Mouse (Mus musculus): ENCODE data around the gene Dnajb14.

The Dnajb14 gene

DNA sequence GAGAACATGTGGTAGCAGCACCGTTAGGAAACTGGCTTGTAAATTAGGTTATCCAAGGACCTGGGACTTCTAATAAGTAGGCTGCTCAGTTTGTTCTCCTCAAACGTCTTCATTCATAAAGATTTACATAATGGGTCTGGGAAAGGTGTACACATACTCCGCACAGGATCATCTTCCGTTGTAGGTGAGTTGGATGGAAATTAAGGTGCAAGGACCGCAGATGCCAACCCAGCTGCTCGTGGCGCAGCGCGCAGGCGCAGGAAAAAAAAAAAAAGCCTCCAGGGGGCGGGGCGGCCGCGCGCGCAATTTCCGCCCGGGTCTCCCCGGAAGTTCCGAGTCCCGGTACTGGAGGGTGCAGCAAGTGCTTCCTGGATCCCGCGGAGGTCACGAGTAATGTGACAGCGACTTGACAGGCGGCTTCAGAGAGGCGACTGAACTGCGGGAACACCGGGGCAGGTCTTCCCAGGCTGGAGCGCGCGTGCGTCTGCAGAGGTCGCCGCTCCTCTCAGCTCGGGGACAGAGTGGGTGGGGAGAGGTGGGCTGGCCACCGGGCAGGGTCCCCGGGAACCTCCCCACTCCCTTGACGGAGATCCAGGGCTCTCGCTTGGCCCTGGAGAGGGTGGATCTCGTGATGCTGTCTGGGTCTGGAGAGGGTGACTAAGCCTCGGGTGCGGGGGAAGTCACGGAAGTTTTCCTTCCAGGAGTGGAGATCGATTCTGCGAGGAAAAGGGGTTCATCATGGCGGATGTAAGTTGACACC, 50.9 kb downstream of the Dnajb14 start, which contains the start of gene Lamtor3:
Lamtor3 (plus strand) TSS at position 335 of the 760 bp plus-strand sequence.
- under 1% methylated on average over 47 of the region's 47 CpGs for WGBS

- WGBS = 9% methylated on average over 6 of the region's 6 CpGs
Observed at GRCm38 (mm10) chr3:137918932-137919311, 51.4 kb downstream of the Dnajb14 start.

- 82% methylated on average over 7 of the region's 7 CpGs for WGBS
Observed at GRCm38 (mm10) chr3:137919398-137919797, 51.9 kb downstream of the Dnajb14 start.

GRCm38 (mm10) chr3:137920594-137920993, 53.1 kb downstream of the Dnajb14 start:
- 93% methylated on average over 4 of the region's 4 CpGs for WGBS

DNA sequence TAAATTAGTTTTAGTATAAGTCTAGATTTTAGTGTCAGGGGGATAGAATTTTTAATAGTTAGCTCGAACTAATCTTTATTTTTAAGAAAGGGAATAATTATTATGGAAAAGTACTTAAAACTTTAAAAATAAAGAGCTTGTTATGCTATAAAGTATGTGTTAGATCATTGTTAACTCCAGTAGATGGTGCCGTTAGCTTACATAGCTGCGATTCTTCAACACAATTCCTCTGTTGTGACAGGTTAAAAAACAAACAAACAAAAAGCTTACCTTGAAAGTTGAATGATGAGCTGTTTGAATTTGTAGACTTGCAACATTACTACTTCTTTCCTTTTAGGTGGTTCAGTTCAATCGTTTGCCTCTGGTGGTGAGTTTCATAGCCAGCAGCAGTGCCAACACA, 59.5 kb downstream of the Dnajb14 start:
- 82% methylated on average over 4 of the region's 4 CpGs for WGBS

DNA sequence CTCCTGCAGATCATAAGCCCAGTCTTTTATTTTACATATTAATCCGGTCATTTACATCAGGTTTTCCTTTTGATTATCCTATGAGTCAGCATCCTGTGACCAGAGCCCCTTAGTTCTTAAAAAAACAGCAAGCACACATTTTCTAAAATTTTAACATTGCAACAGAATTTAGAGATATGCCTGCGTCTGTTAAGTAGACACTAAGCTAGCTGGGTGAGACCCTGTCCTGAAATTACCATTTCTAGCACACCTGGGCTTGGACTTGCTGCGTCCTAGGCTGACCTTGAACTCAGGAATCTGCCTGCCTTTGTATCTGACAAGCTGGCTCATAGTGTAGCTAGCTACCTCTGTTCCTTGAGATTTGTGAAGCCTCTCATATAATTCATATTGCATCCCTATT, 62.5 kb downstream of the Dnajb14 start:
- WGBS = 84% methylated on average over 3 of the region's 3 CpGs

- WGBS = 67% methylated on average over 7 of the region's 7 CpGs
Observed at GRCm38 (mm10) chr3:137932748-137933147, 65.3 kb downstream of the Dnajb14 start.

- WGBS = 64% methylated on average over 3 of the region's 3 CpGs
Observed at GRCm38 (mm10) chr3:137933986-137934385, 66.5 kb downstream of the Dnajb14 start.

DNA sequence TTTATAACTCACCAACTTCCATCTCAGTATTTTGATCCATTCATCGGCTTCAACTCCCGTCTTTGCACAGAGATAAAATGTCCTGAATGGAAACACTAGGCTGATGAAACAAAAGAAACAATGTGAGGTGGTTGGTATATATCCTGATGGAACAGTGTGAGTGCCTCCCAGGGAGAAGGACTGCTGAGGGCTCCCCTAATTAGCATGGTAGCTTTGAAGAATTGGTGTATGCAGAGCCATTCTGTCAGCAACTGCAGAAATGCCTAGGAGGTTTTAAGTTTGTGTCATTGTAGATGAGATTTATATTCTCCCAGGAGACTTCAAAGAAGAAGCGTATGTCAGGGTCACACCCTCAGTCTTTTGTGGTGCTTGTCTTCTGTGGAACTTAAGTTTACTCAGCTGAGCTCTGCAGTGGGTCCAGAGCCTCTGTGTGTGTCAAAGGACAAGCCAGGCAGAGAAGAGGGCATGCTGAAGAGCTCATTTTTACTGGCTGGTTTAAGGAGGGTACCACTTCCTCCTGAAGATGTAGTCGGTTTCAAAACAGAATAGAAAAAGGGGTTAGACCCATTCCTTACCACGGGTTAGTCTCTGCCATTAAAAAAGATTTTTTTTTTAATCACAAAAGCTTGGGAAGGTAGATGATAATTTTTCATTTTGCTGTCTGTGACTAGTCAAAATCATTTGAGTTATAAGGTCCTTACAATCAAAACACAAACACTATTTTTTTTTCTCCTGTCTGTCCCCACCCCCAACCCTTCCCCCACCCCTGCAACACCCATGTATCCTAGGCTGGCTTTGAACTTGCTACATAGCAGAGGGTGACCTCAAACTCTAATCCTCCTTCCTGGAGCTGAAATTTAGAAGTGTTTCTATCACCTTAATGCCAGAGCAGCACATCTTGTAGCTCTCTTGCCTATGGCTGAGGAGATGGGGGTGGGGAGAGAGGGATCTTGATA, 68.4 kb downstream of the Dnajb14 start:
- 72% methylated on average over 5 of the region's 5 CpGs for WGBS

DNA sequence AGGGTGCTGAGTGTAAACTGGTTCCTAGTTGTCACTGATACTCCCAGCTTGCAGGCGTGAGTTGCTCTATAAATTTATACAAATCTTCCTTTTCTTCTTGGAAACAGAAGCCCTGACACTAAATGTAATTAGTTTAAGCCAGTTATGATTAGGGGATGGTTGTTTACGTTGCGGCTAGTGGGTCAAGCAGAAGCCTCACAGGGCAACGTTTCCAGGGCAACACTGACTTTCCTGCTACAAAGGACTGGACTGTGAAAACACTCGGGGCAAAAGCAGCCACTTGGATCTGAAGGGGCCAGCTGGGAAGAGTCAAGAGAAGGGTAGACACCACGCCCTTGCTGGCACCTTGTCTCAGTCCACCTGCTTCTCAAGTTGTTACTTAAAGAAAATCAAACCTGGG, 69.1 kb downstream of the Dnajb14 start:
- 56% methylated on average over 6 of the region's 6 CpGs for WGBS

DNA sequence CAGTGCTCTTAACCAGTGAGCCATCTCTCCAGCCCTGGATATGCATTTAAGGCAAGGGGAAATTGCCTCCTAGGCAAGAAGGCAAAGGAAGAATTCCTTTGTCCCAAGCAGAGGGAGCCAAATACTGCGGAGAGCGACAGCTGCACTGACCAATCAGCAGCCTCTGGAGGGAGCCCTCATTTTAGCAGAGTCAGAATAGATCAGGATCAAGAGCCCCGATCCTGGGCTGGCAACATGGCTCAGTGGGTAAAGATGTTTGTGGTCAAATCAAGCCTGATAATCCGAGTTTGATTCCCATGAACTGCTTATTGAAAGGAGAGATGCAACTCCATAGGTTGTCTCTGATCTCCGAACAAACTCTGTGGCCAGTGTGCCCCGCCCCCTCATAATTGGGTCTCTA, 71.1 kb downstream of the Dnajb14 start:
- WGBS = 33% methylated on average over 6 of the region's 6 CpGs

DNA sequence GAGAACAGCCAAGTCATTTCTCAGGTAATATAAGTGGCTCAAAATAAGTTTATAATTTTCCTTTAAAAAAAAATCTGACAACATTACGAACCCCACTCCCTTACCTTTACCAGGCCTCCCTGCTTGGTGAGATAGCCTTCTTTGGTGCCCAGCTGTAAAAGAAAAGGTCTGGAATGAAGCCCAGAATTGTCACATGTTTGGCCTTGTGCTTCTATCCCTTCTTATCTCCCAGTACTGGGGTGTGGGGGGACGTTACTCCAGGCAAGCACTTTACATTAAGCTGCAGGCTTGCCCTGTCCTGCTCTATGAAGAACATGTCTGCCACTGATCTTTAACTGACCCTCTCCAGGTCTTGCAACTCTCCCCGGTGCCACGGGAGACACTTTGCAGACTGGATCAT, 73.3 kb downstream of the Dnajb14 start:
- WGBS = 73% methylated on average over 4 of the region's 4 CpGs

DNA sequence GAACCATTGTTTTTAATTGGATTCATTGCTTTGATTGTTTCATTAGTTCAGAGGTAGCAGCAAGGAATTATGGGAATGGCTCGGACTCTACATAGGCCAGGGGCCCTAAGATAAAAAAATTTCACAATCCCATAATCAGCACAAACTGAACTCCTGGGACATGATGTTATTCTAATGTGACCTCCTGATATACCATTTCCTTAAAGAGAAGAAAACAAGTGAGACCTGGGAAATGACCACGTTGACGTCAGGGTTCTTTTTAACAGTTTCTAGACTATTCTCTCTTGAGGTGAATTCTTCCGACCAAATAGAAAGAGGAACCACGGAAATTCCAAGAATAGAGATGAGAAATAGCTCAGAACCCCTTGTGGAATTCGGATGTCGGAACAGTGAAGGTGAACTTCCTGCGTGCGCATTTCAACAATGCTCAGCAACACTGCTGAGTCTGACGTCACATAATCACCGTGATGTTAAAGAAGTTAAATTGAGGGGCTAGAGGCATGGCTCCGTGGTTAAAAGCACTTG, 74.7 kb downstream of the Dnajb14 start:
- WGBS = 90% methylated on average over 12 of the region's 12 CpGs

DNA sequence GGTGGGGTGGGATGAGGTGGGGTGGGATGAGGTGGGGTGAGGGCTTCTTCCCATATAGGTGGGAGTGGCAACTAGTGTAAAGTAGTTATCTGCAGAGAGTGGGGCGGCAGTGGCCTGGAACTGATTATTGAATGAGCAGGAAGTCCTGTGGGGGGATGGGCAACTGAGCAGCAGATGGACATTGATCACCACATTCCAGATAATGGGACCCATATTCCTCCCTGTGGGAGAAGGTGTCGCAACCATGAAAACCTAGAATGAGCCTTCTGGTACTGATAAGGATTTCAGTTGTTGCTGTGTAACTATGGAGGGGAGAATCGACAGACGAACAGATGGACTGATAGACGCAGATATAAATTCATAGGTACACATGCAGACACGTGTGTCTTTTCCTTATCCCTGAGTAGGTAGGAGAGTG, 76.3 kb downstream of the Dnajb14 start:
- 88% methylated on average over 6 of the region's 6 CpGs for WGBS

DNA sequence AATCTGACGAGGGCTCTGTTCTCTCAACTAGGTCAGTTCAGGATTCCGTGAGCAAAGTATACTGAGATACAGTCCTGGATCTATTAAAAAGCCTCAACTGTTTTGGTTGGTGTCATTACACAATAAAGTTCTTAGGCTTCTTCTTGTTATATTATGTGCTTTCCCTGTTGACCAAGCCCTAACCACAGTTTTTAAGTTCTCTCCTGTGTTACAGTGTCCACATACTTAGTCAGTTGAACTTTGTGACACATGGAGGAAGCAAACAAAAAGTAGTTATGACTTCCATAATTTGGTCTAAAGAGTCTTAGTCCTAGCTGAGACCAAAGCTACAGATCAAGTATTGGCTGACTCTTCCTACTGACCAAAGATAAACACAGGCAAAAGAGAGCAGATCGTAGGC, 79.4 kb downstream of the Dnajb14 start:
- 83% methylated on average over 3 of the region's 3 CpGs for WGBS

DNA sequence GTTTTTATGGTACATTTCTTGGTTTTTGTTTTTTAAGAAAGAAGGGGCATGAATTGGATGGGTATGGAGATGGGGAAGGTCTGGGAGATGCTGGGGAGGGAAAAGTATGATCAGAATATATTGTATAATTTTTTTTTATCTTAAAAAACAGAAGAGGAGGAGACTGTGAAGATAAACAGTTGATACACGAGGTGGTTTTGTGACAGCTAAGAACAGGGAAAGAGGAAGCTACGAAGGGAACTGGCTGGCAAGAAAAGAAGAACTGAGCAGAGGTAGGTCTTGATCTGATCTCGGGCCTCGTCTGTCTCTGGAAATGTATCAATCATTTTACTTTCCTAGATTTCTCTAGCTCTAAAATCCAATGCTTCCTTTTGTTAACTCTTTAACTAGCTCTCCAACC, 80.0 kb downstream of the Dnajb14 start:
- 89% methylated on average over 4 of the region's 4 CpGs for WGBS

GRCm38 (mm10) chr3:137950191-137950885, 82.9 kb downstream of the Dnajb14 start:
- WGBS = 85% methylated on average over 10 of the region's 10 CpGs

DNA sequence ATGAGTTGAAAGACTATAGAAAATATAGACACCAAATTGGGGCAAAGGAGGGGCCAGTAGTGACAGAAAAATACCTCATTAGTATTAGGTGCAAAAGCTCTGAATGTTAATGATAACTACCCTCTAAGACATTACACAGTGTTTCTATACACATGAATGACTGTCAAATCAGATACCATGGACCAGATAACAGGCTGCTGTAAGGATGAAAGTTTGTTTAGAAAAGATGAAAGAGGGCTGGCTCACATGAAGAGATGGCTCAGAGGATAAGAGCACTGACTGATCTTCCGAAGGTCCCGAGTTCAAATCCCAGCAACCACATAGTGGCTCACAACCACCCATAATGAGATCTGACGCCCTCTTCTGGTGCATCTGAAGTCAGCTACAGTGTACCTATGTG, 83.8 kb downstream of the Dnajb14 start:
- 92% methylated on average over 3 of the region's 3 CpGs for WGBS

GRCm38 (mm10) chr3:137951819-137952218, 84.3 kb downstream of the Dnajb14 start:
- 51% methylated on average over 7 of the region's 7 CpGs for WGBS

GRCm38 (mm10) chr3:137952225-137952913, 84.9 kb downstream of the Dnajb14 start:
- 57% methylated on average over 4 of the region's 4 CpGs for WGBS

Measured in cerebral cortex, adult 2 months (tissue).